Comparison of ENCODE assay signal across 7 mouse cellular contexts in genomic region chr16:38399531-38400231, GRCm38 (mm10). TPM values are rescaled to one million over a fixed set of nuclear protein-coding genes. Genes with fewer than 3 reads are reported as not detected.
DNase-seq lines count a peak whose midpoint lies in the region; ATAC-seq lines count a peak whose summit lies in the region.

No protein-coding gene starts in this region.

- peak overlapping the region; percentile 58 for H3K9ac ChIP-seq in limb, embryonic 11.5 days (ENCODE audit: low read length)
- peak overlapping the region; percentile 53 for H3K9ac ChIP-seq in midbrain, embryonic 11.5 days (ENCODE audit: low read length)

- H3K27me3 ChIP-seq in limb, embryonic 11.5 days (ENCODE audit: control insufficient read depth, insufficient read depth, low read length): no peaks in the 10 kb centered on the region
- no peaks in the 10 kb centered on the region for H3K27me3 ChIP-seq in midbrain, embryonic 11.5 days (ENCODE audit: control insufficient read depth, insufficient read depth, low read length)

- H3K27ac ChIP-seq in limb, embryonic 11.5 days (replicated peaks; ENCODE audit: low read depth, low read length): peak overlapping the region; percentile 50; the same call in 1 of the 2 replicates
- peak overlapping the region; percentile 22 for H3K27ac ChIP-seq in midbrain, embryonic 11.5 days (ENCODE audit: low read depth, low read length)

- H3K4me2 ChIP-seq in limb, embryonic 11.5 days (ENCODE audit: low read depth, severe bottlenecking): peak overlapping the region; percentile 43
- peak overlapping the region; percentile 53 for H3K4me2 ChIP-seq in midbrain, embryonic 11.5 days

- DNase-seq in ZHBTc4 (ENCODE audit: low read depth, low spot score): peak; percentile 47
- peak; percentile 77 for DNase-seq in embryo, embryonic 10 days (ENCODE audit: low spot score)
- DNase-seq in gonadal fat pad, adult 2 months (ENCODE audit: low read depth): peak; percentile 64
- peak; percentile 60 for DNase-seq in limb, embryonic 11.5 days (ENCODE audit: low spot score)
- peak; percentile 92 for DNase-seq in midbrain, embryonic 11.5 days (ENCODE audit: low spot score, missing footprints)
- peak; percentile 27 for DNase-seq in right cerebral cortex, postnatal 25 days

- no peaks in the 10 kb centered on the region for H3K9me3 ChIP-seq in limb, embryonic 11.5 days (ENCODE audit: control insufficient read depth, low read length)
- no peaks in the 10 kb centered on the region for H3K9me3 ChIP-seq in midbrain, embryonic 11.5 days (ENCODE audit: control insufficient read depth, low read length)

- ATAC-seq in inflammation-experienced regulatory T-cells, adult 6 months: peak; percentile 18
- ATAC-seq in limb, embryonic 11.5 days (ENCODE audit: insufficient number of reproducible peaks, low FRiP score, low TSS enrichment, low read depth): peak; percentile 76
- peak; percentile 93 for ATAC-seq in midbrain, embryonic 11.5 days (ENCODE audit: low FRiP score)

- WGBS in limb, embryonic 11.5 days: 22% methylated on average over 17 of the region's 17 CpGs
- 11% methylated on average over 17 of the region's 17 CpGs for WGBS in midbrain, embryonic 11.5 days

- peaks cover 9% of the 10 kb centered on the region; the same call in 1 of the 2 replicates for H3K4me1 ChIP-seq in limb, embryonic 11.5 days (ENCODE audit: control insufficient read depth, insufficient read depth, low read length)
- peaks cover 7% of the 10 kb centered on the region; the same call in 1 of the 2 replicates for H3K4me1 ChIP-seq in midbrain, embryonic 11.5 days (ENCODE audit: control insufficient read depth, insufficient read depth, low read length)

- no peaks in the 10 kb centered on the region for H3K36me3 ChIP-seq in limb, embryonic 11.5 days (ENCODE audit: control insufficient read depth, insufficient read depth, low read length)
- H3K36me3 ChIP-seq in midbrain, embryonic 11.5 days (ENCODE audit: control insufficient read depth, insufficient read depth, low read length): no peaks in the 10 kb centered on the region

- H3K4me3 ChIP-seq in limb, embryonic 11.5 days (ENCODE audit: low read depth, low read length): peak overlapping the region; percentile 14
- peak overlapping the region; percentile 6; the same call in 1 of the 2 replicates for H3K4me3 ChIP-seq in midbrain, embryonic 11.5 days (ENCODE audit: low read depth, low read length)

RNA-seq across cellular contexts. Expression of gene Pla1a, which starts 33.3 kb away (rescaled TPM):
- 18.2 and 19.5 TPM in 2 replicates for polyA plus RNA-seq in gonadal fat pad, adult 2 months (2012; rRNA removed)
- under 1 TPM in 1 of 3 experiments, not detected in 2; 0.30 TPM for polyA plus RNA-seq in inflammation-experienced regulatory T-cells, adult 6 months (2017; shearing (Covaris generic))
- polyA plus RNA-seq in limb, embryonic 11.5 days (2014; fragmentation: Nextera tagmentation; extraction: Ambion mirVana): 0.07 TPM in 1 of 2 replicates, not detected in the other
- polyA plus RNA-seq in midbrain, embryonic 11.5 days (2014; fragmentation: Nextera tagmentation; extraction: Ambion mirVana): 0.23 and 0.59 TPM in 2 replicates

RNA-seq across cellular contexts. Expression of gene Popdc2, which starts 37.7 kb away (rescaled TPM):
- 10.6 and 12.4 TPM in 2 replicates for polyA plus RNA-seq in gonadal fat pad, adult 2 months (2012; rRNA removed)
- 10 to 100 TPM in 1 of 3 experiments, 1 to 10 TPM in 1, under 1 TPM in 1; 0.95 to 10.3 (median 2.3) TPM for polyA plus RNA-seq in inflammation-experienced regulatory T-cells, adult 6 months (2017; shearing (Covaris generic))
- 0.75 and 1.8 TPM in 2 replicates for polyA plus RNA-seq in limb, embryonic 11.5 days (2014; fragmentation: Nextera tagmentation; extraction: Ambion mirVana)
- polyA plus RNA-seq in midbrain, embryonic 11.5 days (2014; fragmentation: Nextera tagmentation; extraction: Ambion mirVana): 0.59 and 2.1 TPM in 2 replicates

RNA-seq across cellular contexts. Expression of gene Adprh, which starts 52.8 kb away (rescaled TPM):
- 19.7 and 22.9 TPM in 2 replicates for polyA plus RNA-seq in gonadal fat pad, adult 2 months (2012; rRNA removed)
- 10 to 100 TPM; 43.1 to 93.7 (median 71.8) TPM for polyA plus RNA-seq in inflammation-experienced regulatory T-cells, adult 6 months (2017; shearing (Covaris generic))
- 135 and 141 TPM in 2 replicates for polyA plus RNA-seq in limb, embryonic 11.5 days (2014; fragmentation: Nextera tagmentation; extraction: Ambion mirVana)
- 122 and 134 TPM in 2 replicates for polyA plus RNA-seq in midbrain, embryonic 11.5 days (2014; fragmentation: Nextera tagmentation; extraction: Ambion mirVana)

RNA-seq across cellular contexts. Expression of gene Gm21987, which starts 52.8 kb away (rescaled TPM):
- not detected in 2 replicates for polyA plus RNA-seq in gonadal fat pad, adult 2 months (2012; rRNA removed)
- not detected for polyA plus RNA-seq in inflammation-experienced regulatory T-cells, adult 6 months (2017; shearing (Covaris generic))
- polyA plus RNA-seq in limb, embryonic 11.5 days (2014; fragmentation: Nextera tagmentation; extraction: Ambion mirVana): not detected in 2 replicates
- not detected in 2 replicates for polyA plus RNA-seq in midbrain, embryonic 11.5 days (2014; fragmentation: Nextera tagmentation; extraction: Ambion mirVana)

RNA-seq across cellular contexts. Expression of gene Cox17, which starts 52.9 kb away (rescaled TPM):
- 90.6 and 118 TPM in 2 replicates for polyA plus RNA-seq in gonadal fat pad, adult 2 months (2012; rRNA removed)
- polyA plus RNA-seq in inflammation-experienced regulatory T-cells, adult 6 months (2017; shearing (Covaris generic)): 100 to 1,000 TPM; 213 to 395 (median 300) TPM
- 107 and 118 TPM in 2 replicates for polyA plus RNA-seq in limb, embryonic 11.5 days (2014; fragmentation: Nextera tagmentation; extraction: Ambion mirVana)
- 122 and 124 TPM in 2 replicates for polyA plus RNA-seq in midbrain, embryonic 11.5 days (2014; fragmentation: Nextera tagmentation; extraction: Ambion mirVana)

Comparison
In these comparisons a context has a peak if more than half of its experiments do, and no peak if none do; other contexts are left out.
1. Peak in every context shown above with its lines: DNase-seq, ATAC-seq, H3K4me3 ChIP-seq and H3K27ac ChIP-seq.
2. DNase-seq: peak in every context shown above with its lines; median percentile 92 in midbrain, embryonic 11.5 days; 77 in embryo, embryonic 10 days; 64 in gonadal fat pad, adult 2 months; 60 in limb, embryonic 11.5 days; 47 in ZHBTc4; 27 in right cerebral cortex, postnatal 25 days.
3. ATAC-seq: peak in every context shown above with its lines; median percentile 93 in midbrain, embryonic 11.5 days; 76 in limb, embryonic 11.5 days; 18 in inflammation-experienced regulatory T-cells, adult 6 months.
4. RNA of gene Pla1a, which starts 33.3 kb away (polyA plus RNA-seq): 18.2 to 19.5 TPM in gonadal fat pad, adult 2 months; 0.23 to 0.59 TPM in midbrain, embryonic 11.5 days, 0.30 TPM in inflammation-experienced regulatory T-cells, adult 6 months and 0.07 TPM in limb, embryonic 11.5 days; every median in the first group is over 10 times any median in the second.